Mouse (Mus musculus): ENCODE results near the gene Asic2.

- TF ChIP-seq CTCF (IDR thresholded peaks at IDR 0.05; ENCODE audit: borderline replicate concordance, extremely low read depth, insufficient read depth, insufficient read length) (no peak), POLR2A (IDR thresholded peaks at IDR 0.05; ENCODE audit: borderline replicate concordance, extremely low read depth, insufficient read depth, insufficient read length, poor library complexity, severe bottlenecking) (no peak)
These were observed 744.9 kb downstream of the Asic2 start for GRCm38 (mm10) chr11:81223361-81223760.

All from brain, embryonic 14.5 days (tissue).